Comparison of ENCODE assay signal across 9 mouse cellular contexts in genomic region chr5:107087291-107087690, GRCm38 (mm10).
DNase-seq lines count a peak whose midpoint lies in the region; ATAC-seq and TF ChIP-seq lines count a peak whose summit lies in the region.
"Had no signal": no experiment of that assay in that cellular context is flagged by ENCODE, and none has a peak within 500 bp of the region (broad histone marks: within the 10 kb centered on the region; RNA-seq: fewer than 3 reads in every experiment).

No protein-coding gene starts in this region.

- 49% methylated on average over 2 of the region's 2 CpGs for WGBS in intestine, embryonic 16.5 days
- 69% methylated on average over 2 of the region's 2 CpGs for WGBS in forebrain, embryonic 10.5 days

- peak overlapping the region; percentile 82 for H3K27ac ChIP-seq in gastrocnemius, adult 2 months
- H3K27ac ChIP-seq in intestine, embryonic 16.5 days (ENCODE audit: low read length) = peak overlapping the region; percentile 83
- H3K27ac ChIP-seq in forebrain, embryonic 10.5 days = no peak overlapping the region
- H3K27ac ChIP-seq: liver, embryonic 15.5 days had no signal

- no peak overlapping the region for H3K4me2 ChIP-seq in intestine, embryonic 16.5 days (ENCODE audit: low read depth, low read length)
- H3K4me2 ChIP-seq: liver, embryonic 15.5 days had no signal

- H3K36me3 ChIP-seq in intestine, embryonic 16.5 days (ENCODE audit: control insufficient read depth, insufficient read depth, low read length) = no peaks in the 10 kb centered on the region
- no peaks in the 10 kb centered on the region for H3K36me3 ChIP-seq in forebrain, embryonic 10.5 days (replicated peaks)
- H3K36me3 ChIP-seq: liver, embryonic 15.5 days had no signal

- intact Hi-C loops in gastrocnemius, adult 2 months (cut with DNase I) = no loop called here

- no peaks in the 10 kb centered on the region for H3K27me3 ChIP-seq in intestine, embryonic 16.5 days (replicated peaks; ENCODE audit: control insufficient read depth, insufficient read depth, low read length)
- H3K27me3 ChIP-seq in forebrain, embryonic 10.5 days (ENCODE audit: poor library complexity, severe bottlenecking) = no peaks in the 10 kb centered on the region
- H3K27me3 ChIP-seq: liver, embryonic 15.5 days had no signal

- DNase-seq in adrenal gland, adult (ENCODE audit: inconsistent age in 2 of 2, low spot score in 1 of 2) = peak; percentile 90 to 94
- DNase-seq in gastrocnemius, adult 2 months = peak; percentile 88
- peak; percentile 88 for DNase-seq in lung, postnatal 10 days
- DNase-seq in layer of hippocampus, adult 9-11 months = no peak
- no peak for DNase-seq in right cerebral cortex, postnatal 25 days
- no peak for DNase-seq in forebrain, embryonic 10.5 days (ENCODE audit: extremely low spot score, low spot score)
- no peak for DNase-seq in frontal cortex, postnatal 14 days (ENCODE audit: low spot score in 2 of 2)

- TF ChIP-seq CTCF in gastrocnemius, adult 2 months (IDR thresholded peaks at IDR 0.05) = no peak

- H3K4me3 ChIP-seq in gastrocnemius, adult 2 months = no peak overlapping the region
- no peak overlapping the region for H3K4me3 ChIP-seq in intestine, embryonic 16.5 days (ENCODE audit: low read length)
- no peak overlapping the region for H3K4me3 ChIP-seq in forebrain, embryonic 10.5 days
- H3K4me3 ChIP-seq: liver, embryonic 15.5 days had no signal

- H3K9ac ChIP-seq in intestine, embryonic 16.5 days (ENCODE audit: low read depth, low read length) = no peak overlapping the region
- H3K9ac ChIP-seq: liver, embryonic 15.5 days had no signal

- peaks cover 17% of the 10 kb centered on the region for H3K4me1 ChIP-seq in intestine, embryonic 16.5 days (ENCODE audit: control insufficient read depth, insufficient read depth, low read length)
- H3K4me1 ChIP-seq in forebrain, embryonic 10.5 days = peaks cover 20% of the 10 kb centered on the region

- no peaks in the 10 kb centered on the region for H3K9me3 ChIP-seq in intestine, embryonic 16.5 days (ENCODE audit: control insufficient read depth, low read length)
- H3K9me3 ChIP-seq in forebrain, embryonic 10.5 days = no peaks in the 10 kb centered on the region
- H3K9me3 ChIP-seq: liver, embryonic 15.5 days had no signal

- peak; percentile 73 for ATAC-seq in intestine, embryonic 16.5 days

Comparison
In these comparisons a context has a peak if more than half of its experiments do, and no peak if none do; other contexts are left out.
1. DNase-seq: peak in adrenal gland, adult (2 of 2), gastrocnemius, adult 2 months (single experiment) and lung, postnatal 10 days (single experiment); none in layer of hippocampus, adult 9-11 months (single experiment), right cerebral cortex, postnatal 25 days (single experiment), forebrain, embryonic 10.5 days (single experiment) and frontal cortex, postnatal 14 days (0 of 2).